25 mouse cellular contexts compared by ENCODE assay signal in genomic region chr6:65849687-65850086, GRCm38 (mm10).
DNase-seq lines count a peak whose midpoint lies in the region; ATAC-seq and TF ChIP-seq lines count a peak whose summit lies in the region.
"Had no signal": no experiment of that assay in that cellular context is flagged by ENCODE, and none has a peak within 500 bp of the region (broad histone marks: within the 10 kb centered on the region; RNA-seq: fewer than 3 reads in every experiment).

No protein-coding gene starts in this region.

- no peak for TF ChIP-seq POLR2A in limb, embryonic 14.5 days (IDR thresholded peaks at IDR 0.05; ENCODE audit: borderline replicate concordance, extremely low read depth, insufficient read depth, insufficient read length)

- no peak overlapping the region for H3K4me2 ChIP-seq in embryonic facial prominence, embryonic 14.5 days (ENCODE audit: low read depth, low read length)
- H3K4me2 ChIP-seq in limb, embryonic 14.5 days (replicated peaks; ENCODE audit: low read depth, low read length, severe bottlenecking): no peak overlapping the region
- H3K4me2 ChIP-seq in midbrain, embryonic 11.5 days: no peak overlapping the region
- no peak overlapping the region for H3K4me2 ChIP-seq in midbrain, embryonic 14.5 days (ENCODE audit: low read length)
- H3K4me2 ChIP-seq in forebrain, postnatal 0 days (ENCODE audit: low read depth): no peak overlapping the region
- H3K4me2 ChIP-seq: embryonic facial prominence, embryonic 15.5 days; heart, embryonic 13.5 days had no signal

- H3K9ac ChIP-seq in embryonic facial prominence, embryonic 14.5 days (ENCODE audit: low read depth, low read length): no peak overlapping the region
- no peak overlapping the region for H3K9ac ChIP-seq in limb, embryonic 14.5 days (ENCODE audit: low read depth, low read length, severe bottlenecking)
- H3K9ac ChIP-seq in midbrain, embryonic 11.5 days (ENCODE audit: low read length): no peak overlapping the region
- no peak overlapping the region for H3K9ac ChIP-seq in midbrain, embryonic 14.5 days (replicated peaks; ENCODE audit: low read length)
- H3K9ac ChIP-seq in forebrain, postnatal 0 days: no peak overlapping the region
- H3K9ac ChIP-seq: embryonic facial prominence, embryonic 15.5 days; heart, embryonic 13.5 days had no signal

- no peaks in the 10 kb centered on the region for H3K36me3 ChIP-seq in embryonic facial prominence, embryonic 14.5 days (ENCODE audit: control insufficient read depth, insufficient read depth, low read length)
- H3K36me3 ChIP-seq in embryonic facial prominence, embryonic 10.5 days (replicated peaks): no peaks in the 10 kb centered on the region
- H3K36me3 ChIP-seq in limb, embryonic 14.5 days (ENCODE audit: control insufficient read depth, insufficient read depth, low read length): no peaks in the 10 kb centered on the region
- no peaks in the 10 kb centered on the region for H3K36me3 ChIP-seq in limb, embryonic 10.5 days
- no peaks in the 10 kb centered on the region for H3K36me3 ChIP-seq in midbrain, embryonic 11.5 days (ENCODE audit: control insufficient read depth, insufficient read depth, low read length)
- no peaks in the 10 kb centered on the region for H3K36me3 ChIP-seq in midbrain, embryonic 14.5 days (ENCODE audit: control insufficient read depth, insufficient read depth, low read length)
- H3K36me3 ChIP-seq in forebrain, postnatal 0 days (ENCODE audit: insufficient read depth): no peaks in the 10 kb centered on the region
- H3K36me3 ChIP-seq: embryonic facial prominence, embryonic 15.5 days; G1E; heart, embryonic 10.5 days; heart, embryonic 13.5 days had no signal

- no peaks in the 10 kb centered on the region for H3K9me3 ChIP-seq in embryonic facial prominence, embryonic 14.5 days (ENCODE audit: control insufficient read depth, low read length)
- no peaks in the 10 kb centered on the region for H3K9me3 ChIP-seq in embryonic facial prominence, embryonic 10.5 days
- H3K9me3 ChIP-seq in limb, embryonic 14.5 days (ENCODE audit: control insufficient read depth, low read length): no peaks in the 10 kb centered on the region
- H3K9me3 ChIP-seq in limb, embryonic 10.5 days (replicated peaks): no peaks in the 10 kb centered on the region
- no peaks in the 10 kb centered on the region for H3K9me3 ChIP-seq in midbrain, embryonic 11.5 days (ENCODE audit: control insufficient read depth, low read length)
- H3K9me3 ChIP-seq in midbrain, embryonic 14.5 days (ENCODE audit: control insufficient read depth, low read length): no peaks in the 10 kb centered on the region
- no peaks in the 10 kb centered on the region for H3K9me3 ChIP-seq in forebrain, postnatal 0 days (ENCODE audit: low read length)
- H3K9me3 ChIP-seq: embryonic facial prominence, embryonic 15.5 days; G1E; heart, embryonic 10.5 days; heart, embryonic 13.5 days had no signal

- no peaks in the 10 kb centered on the region for H3K27me3 ChIP-seq in embryonic facial prominence, embryonic 14.5 days (replicated peaks; ENCODE audit: control insufficient read depth, insufficient read depth, low read length)
- no peaks in the 10 kb centered on the region for H3K27me3 ChIP-seq in embryonic facial prominence, embryonic 10.5 days (replicated peaks; ENCODE audit: low read depth, poor library complexity, severe bottlenecking)
- H3K27me3 ChIP-seq in limb, embryonic 14.5 days (ENCODE audit: control insufficient read depth, insufficient read depth, low read length): no peaks in the 10 kb centered on the region
- no peaks in the 10 kb centered on the region for H3K27me3 ChIP-seq in limb, embryonic 10.5 days (ENCODE audit: low read depth, poor library complexity, severe bottlenecking)
- H3K27me3 ChIP-seq in midbrain, embryonic 11.5 days (ENCODE audit: control insufficient read depth, insufficient read depth, low read length): no peaks in the 10 kb centered on the region
- H3K27me3 ChIP-seq in midbrain, embryonic 14.5 days (ENCODE audit: control insufficient read depth, insufficient read depth, low read length): no peaks in the 10 kb centered on the region
- no peaks in the 10 kb centered on the region for H3K27me3 ChIP-seq in forebrain, postnatal 0 days (ENCODE audit: insufficient read depth, low read length)
- H3K27me3 ChIP-seq: CH12.LX; embryonic facial prominence, embryonic 15.5 days; heart, embryonic 13.5 days had no signal

- ATAC-seq in embryonic facial prominence, embryonic 14.5 days (ENCODE audit: low read depth): peak; percentile 44; the same call in 1 of the 2 replicates
- no peak for ATAC-seq in limb, embryonic 14.5 days (ENCODE audit: low FRiP score, low read depth)
- ATAC-seq in midbrain, embryonic 11.5 days (ENCODE audit: low FRiP score): no peak
- ATAC-seq in midbrain, embryonic 14.5 days (ENCODE audit: low FRiP score, low TSS enrichment): no peak
- ATAC-seq in forebrain, postnatal 0 days: no peak
- ATAC-seq: forebrain, embryonic 14.5 days had no signal

- H3K27ac ChIP-seq in embryonic facial prominence, embryonic 14.5 days (replicated peaks; ENCODE audit: low read depth, low read length): no peak overlapping the region
- H3K27ac ChIP-seq in embryonic facial prominence, embryonic 10.5 days (replicated peaks): no peak overlapping the region
- H3K27ac ChIP-seq in limb, embryonic 14.5 days (replicated peaks; ENCODE audit: low read depth, low read length): no peak overlapping the region
- H3K27ac ChIP-seq in limb, embryonic 10.5 days: no peak overlapping the region
- H3K27ac ChIP-seq in midbrain, embryonic 11.5 days (ENCODE audit: low read depth, low read length): no peak overlapping the region
- H3K27ac ChIP-seq in midbrain, embryonic 14.5 days (replicated peaks; ENCODE audit: low read depth, low read length): no peak overlapping the region
- no peak overlapping the region for H3K27ac ChIP-seq in forebrain, postnatal 0 days (ENCODE audit: low read depth, low read length)
- H3K27ac ChIP-seq: embryonic facial prominence, embryonic 15.5 days; heart, adult 2 months; heart, embryonic 10.5 days; heart, embryonic 13.5 days had no signal

- DNase-seq in embryonic facial prominence, embryonic 14.5 days (ENCODE audit: low spot score): peak; percentile 80
- no peak for DNase-seq in embryonic facial prominence, embryonic 10.5 days (ENCODE audit: low spot score)
- peak; percentile 14 for DNase-seq in limb, embryonic 14.5 days (ENCODE audit: low spot score)
- no peak for DNase-seq in limb, embryonic 10.5 days (ENCODE audit: low spot score)
- peak; percentile 45 for DNase-seq in midbrain, embryonic 11.5 days (ENCODE audit: low spot score, missing footprints)
- DNase-seq in midbrain, embryonic 14.5 days: no peak
- peak; percentile 26 for DNase-seq in adipocyte (ENCODE audit: low spot score)
- DNase-seq in forebrain, postnatal 0 days: no peak
- DNase-seq: adrenal gland, adult 8-10 months; adrenal gland, postnatal 25 days; B cell, adult 2 months; cerebellum, adult 11-12 months; cerebellum, adult 8-10 months; cerebellum, postnatal 36 days; embryo, embryonic 11 days; gastrocnemius, postnatal 25 days; heart, adult 2 months; heart, postnatal 14 days; heart, postnatal 4 days had no signal

- H3K4me1 ChIP-seq in embryonic facial prominence, embryonic 14.5 days (ENCODE audit: control insufficient read depth, insufficient read depth, low read length): no peaks in the 10 kb centered on the region
- peaks cover 7% of the 10 kb centered on the region; the same call in 1 of the 2 replicates for H3K4me1 ChIP-seq in embryonic facial prominence, embryonic 10.5 days
- peaks cover 5% of the 10 kb centered on the region for H3K4me1 ChIP-seq in limb, embryonic 14.5 days (ENCODE audit: control insufficient read depth, insufficient read depth, low read length)
- H3K4me1 ChIP-seq in limb, embryonic 10.5 days: peaks cover 7% of the 10 kb centered on the region
- no peaks in the 10 kb centered on the region for H3K4me1 ChIP-seq in midbrain, embryonic 11.5 days (ENCODE audit: control insufficient read depth, insufficient read depth, low read length)
- H3K4me1 ChIP-seq in midbrain, embryonic 14.5 days (ENCODE audit: control insufficient read depth, insufficient read depth, low read length): no peaks in the 10 kb centered on the region
- H3K4me1 ChIP-seq in forebrain, postnatal 0 days (ENCODE audit: insufficient read depth): no peaks in the 10 kb centered on the region
- H3K4me1 ChIP-seq: heart, embryonic 10.5 days; heart, embryonic 13.5 days had no signal

- no peak for TF ChIP-seq CTCF in forebrain, postnatal 0 days (IDR thresholded peaks at IDR 0.05; ENCODE audit: low read depth)

- WGBS in embryonic facial prominence, embryonic 14.5 days: 29% methylated on average over 3 of the region's 3 CpGs
- WGBS in embryonic facial prominence, embryonic 10.5 days: 67% methylated on average over 3 of the region's 3 CpGs
- 37% methylated on average over 3 of the region's 3 CpGs for WGBS in limb, embryonic 14.5 days
- WGBS in limb, embryonic 10.5 days: 90% methylated on average over 3 of the region's 3 CpGs
- WGBS in midbrain, embryonic 11.5 days: 89% methylated on average over 3 of the region's 3 CpGs
- 81% methylated on average over 3 of the region's 3 CpGs for WGBS in midbrain, embryonic 14.5 days
- 71% methylated on average over 3 of the region's 3 CpGs for WGBS in forebrain, postnatal 0 days

- no peak overlapping the region for H3K4me3 ChIP-seq in embryonic facial prominence, embryonic 14.5 days (ENCODE audit: low read depth, low read length)
- H3K4me3 ChIP-seq in embryonic facial prominence, embryonic 10.5 days: no peak overlapping the region
- H3K4me3 ChIP-seq in limb, embryonic 14.5 days (replicated peaks; ENCODE audit: low read length): no peak overlapping the region
- H3K4me3 ChIP-seq in limb, embryonic 10.5 days: no peak overlapping the region
- no peak overlapping the region for H3K4me3 ChIP-seq in midbrain, embryonic 11.5 days (ENCODE audit: low read depth, low read length)
- no peak overlapping the region for H3K4me3 ChIP-seq in midbrain, embryonic 14.5 days (replicated peaks; ENCODE audit: low read depth, low read length)
- H3K4me3 ChIP-seq in forebrain, postnatal 0 days (ENCODE audit: low read depth, low read length): no peak overlapping the region
- H3K4me3 ChIP-seq: embryonic facial prominence, embryonic 15.5 days; heart, adult 2 months; heart, embryonic 10.5 days; heart, embryonic 13.5 days had no signal

Comparison
In these comparisons a context has a peak if more than half of its experiments do, and no peak if none do; other contexts are left out.
1. DNase-seq: peak in embryonic facial prominence, embryonic 14.5 days (single experiment), limb, embryonic 14.5 days (single experiment), midbrain, embryonic 11.5 days (single experiment) and adipocyte (single experiment); none in embryonic facial prominence, embryonic 10.5 days (single experiment), limb, embryonic 10.5 days (single experiment), midbrain, embryonic 14.5 days (single experiment) and forebrain, postnatal 0 days (single experiment).